Mouse (Mus musculus) spleen, postnatal 4 days (tissue): ENCODE data around the gene Spata48.

Experiments
- DNase-seq, 2 experiments: peaks; one replicate each; pipeline ENCODE4 v3.0.0; 2022; ENCODE audit warnings: low spot score in 2 of 2

Spata48 gene

DNA sequence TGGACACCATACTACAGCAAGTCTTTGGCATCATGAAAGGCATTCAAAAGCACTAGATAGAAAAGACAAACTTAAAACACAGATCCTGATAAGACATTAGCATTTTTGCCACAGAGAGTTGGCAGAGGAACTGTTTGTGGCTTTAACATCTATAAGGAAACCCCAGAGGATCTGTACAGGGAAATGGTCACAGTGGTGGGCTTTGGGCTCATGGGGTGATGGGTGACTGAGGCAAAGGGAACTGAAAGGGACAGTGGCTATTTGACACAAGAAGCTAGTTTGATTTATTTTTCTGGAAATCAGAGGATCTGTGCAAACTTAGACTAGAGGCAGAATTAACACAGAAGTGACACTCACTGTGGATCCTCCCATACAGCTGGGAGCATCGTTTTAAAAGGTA is 74.4 kb downstream of the Spata48 start:
- no peak for DNase-seq

DNA sequence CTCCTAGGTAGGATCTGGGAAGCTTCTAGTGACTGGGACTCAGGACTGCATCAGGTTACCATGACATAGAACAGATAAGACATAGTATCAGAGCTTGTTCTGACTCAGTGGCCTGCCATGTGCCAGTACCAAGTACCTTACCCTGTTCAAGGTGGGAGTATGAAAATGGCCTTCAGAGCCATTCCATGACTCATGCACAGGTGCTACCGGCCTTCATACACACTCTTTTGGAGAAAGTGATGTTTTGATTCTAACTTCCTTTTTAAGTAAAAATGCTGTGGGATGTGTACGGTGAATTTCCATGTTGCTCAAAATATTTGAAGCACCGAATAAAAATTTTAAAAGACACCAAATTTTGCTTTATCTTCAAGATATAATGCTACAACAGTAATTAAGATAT is 84.1 kb downstream of the Spata48 start:
- DNase-seq: no peak

DNA sequence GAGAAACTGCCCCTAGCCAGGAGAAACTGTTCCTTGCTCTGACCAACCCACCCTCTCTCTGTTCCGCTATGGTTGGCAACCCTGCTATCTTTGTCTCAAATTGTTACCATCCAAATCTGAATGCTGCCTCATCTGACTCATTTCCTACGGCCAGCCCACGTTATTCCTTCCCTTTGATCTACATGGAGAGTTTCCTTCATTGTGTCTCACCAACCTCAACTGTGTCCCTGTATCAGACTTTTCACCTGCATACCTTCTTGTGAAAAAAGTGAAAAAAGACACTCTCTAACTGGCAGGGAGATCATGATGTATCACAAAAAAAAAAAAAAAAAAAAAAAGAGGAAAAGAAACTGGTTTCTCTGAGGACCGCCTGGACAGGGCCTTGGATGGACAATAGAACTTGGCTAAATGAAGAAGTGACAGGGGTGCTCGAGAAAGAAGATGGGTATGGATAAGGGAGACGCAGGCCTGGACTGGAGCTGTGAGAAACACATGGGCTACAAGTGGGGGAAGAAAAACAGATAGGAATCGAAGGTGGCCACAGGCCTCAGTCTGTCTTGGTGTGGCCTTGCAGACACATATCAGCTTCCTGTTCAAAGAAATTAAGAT is 85.1 kb downstream of the Spata48 start:
- DNase-seq: no peak

DNA sequence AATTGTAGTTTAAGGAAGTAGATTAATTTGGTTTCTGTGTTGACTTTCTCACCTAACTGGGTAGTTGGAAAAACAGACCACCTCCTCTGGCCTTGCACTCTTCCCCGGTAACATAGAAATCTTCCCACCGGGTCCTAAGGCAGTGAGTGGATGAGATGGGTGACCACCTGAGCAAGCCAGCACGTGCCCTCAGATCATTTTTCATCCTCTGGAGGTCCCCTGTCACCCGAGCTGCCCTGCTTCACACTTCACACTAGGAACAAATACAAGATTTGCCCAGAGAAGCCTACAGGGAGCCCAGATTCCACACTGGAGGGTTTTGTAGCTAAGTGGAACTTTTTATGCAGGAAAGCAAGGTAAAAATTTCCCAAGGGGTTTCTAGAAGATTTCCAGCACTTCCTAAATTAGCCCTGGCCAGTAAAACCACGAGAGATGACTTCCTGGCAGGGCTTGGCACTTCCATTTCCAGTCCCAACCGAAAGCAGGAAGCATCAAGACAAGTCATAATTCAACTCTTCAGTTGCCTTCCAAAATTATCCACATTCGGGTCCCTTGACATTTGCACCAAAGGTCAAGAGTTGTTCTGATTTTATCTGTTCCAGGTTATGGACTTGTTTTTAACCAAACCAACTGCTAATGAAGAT is 85.8 kb downstream of the Spata48 start:
- DNase-seq: no peak

DNA sequence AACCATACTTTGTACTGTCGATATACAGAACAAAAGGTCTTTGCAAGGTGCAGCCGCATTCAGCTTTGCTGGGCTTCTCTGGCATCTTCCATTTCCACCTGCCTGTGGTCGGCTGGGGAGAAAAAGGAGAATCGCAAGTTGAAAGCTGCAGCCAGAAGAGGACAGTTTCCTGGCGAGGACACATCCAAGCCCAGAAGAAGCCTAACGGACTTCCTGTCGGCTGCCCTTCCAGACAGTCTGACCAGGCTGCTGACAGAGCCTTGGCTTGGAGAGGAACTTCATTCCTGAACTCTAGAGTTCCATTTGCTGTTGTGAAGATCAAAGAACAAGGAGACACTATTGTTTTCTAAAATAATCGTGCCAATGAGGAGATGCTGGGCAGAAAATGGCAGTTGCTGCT is 93.7 kb downstream of the Spata48 start:
- no peak for DNase-seq

DNA sequence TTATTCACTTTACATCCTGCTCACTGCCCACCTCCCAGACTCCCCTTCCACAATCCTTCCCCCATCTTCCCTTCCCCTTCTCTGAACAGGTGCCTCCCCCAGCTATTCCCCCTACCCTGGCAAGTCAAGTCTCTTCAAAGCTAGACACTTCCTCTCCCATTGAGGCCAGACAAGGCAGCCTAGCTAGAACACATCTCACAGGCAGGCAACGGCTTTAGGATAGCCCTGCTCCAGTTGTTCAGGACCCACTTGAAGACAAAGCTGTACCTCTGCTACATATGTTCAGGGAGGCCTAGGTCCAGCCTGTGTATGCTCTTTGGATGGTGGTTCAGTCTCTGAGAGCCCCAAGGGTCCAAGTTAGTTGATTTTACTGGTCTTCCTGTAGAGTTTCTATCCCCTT is 94.3 kb downstream of the Spata48 start:
- no peak for DNase-seq

DNA sequence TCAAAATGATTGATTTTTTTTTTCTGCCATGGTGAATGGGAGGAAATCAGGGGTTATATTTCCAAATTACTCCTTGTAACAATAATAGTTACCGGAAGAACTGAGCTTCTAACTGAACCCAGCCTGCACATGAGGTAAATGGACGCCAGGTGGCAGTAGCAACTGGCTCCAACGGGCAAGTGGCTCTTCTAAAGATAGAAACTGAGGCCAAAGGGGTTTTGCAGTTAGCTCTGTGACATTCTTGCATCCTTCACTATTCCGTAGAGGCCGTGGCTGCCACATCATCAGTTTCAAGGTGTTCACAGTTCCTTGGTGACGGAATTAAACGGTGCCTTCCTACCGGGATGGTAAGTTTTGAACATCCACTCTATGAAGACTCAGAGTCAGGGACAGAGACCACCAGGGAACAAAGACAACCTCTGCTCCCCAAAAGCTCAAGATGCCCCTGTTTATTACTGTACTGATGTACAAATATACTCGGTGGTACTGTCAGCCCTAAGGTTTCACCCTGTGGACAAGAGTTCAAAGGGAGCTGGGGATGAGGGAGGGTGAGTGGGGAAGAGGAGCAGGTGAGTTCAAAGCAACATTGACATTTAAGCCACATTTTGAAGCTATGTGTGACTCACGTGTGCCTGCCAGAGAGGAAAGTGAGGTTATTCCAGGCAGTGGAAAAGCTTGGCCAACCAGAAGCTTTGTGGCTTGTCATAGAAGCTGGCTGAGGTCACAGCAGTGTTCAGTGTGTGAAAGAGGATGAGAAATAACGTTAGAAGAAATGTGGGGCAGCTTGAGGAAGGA is 95.5 kb downstream of the Spata48 start:
- peak; percentile 81 to 90 for DNase-seq

DNA sequence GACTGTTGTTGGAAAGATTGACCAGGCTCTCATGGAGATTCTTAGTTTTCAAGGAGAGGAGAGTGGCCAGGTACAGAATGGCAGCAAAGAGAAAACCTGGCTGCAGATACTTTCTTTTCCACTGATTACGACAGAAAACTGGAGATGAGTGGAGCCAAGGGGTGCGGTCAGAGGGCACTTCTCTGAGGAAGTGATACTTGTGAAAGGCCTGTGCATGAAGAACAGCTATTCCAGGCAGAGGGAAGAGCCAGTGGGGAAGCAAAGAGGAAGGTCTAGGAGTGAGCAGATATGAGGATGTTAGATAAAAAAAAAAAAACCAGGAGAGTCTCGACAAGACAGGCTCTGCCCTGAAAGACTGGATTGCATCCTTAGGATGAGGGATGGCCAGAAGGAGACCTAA is 96.8 kb downstream of the Spata48 start:
- no peak for DNase-seq

DNA sequence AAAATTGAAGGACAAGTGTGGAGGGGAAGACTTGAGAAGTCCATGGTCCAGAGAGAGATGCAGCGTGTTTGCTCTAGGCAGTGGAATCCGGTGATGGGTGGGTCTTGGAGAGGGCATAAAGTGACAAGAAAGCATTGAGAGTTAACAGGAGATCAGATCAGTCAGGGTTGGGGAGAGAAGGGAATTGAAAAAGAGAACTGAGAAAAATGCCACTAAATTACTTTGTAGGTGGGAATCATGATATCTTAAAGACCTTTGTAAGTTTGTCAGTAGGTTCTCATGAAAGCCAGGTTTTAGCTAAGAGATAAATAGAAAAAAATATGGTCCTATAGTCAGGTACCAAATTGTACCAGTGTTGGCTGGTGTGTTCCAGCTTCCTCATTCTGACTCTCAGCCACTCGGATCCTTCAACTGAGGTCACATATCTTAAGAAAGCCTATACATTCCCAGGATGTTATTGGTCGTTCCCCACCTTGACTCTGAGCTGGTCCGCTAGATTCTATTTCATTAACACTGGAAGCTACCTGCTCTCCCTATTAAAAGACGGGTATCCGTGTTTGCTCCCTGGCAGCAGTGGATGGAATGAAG is 97.3 kb downstream of the Spata48 start:
- DNase-seq: no peak

DNA sequence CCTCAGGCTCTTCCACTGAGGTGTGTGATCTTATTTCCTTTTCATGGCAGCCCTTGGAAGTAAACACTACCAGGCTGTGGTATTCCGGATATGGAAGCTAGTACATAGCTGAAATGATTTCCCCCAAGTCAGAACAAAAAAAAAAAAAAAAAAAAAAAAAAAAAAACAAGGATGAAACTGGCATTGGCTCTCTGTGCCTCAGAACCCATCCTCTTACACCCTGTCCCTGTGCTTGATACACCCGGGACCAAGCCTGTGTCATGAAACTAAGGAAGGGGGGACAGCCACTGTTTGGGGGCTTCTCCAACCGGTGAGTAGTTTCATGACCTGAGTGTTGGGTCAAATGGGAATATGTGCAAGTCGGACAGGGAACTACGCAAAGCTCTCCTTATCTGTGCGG is 99.2 kb downstream of the Spata48 start:
- DNase-seq: no peak

DNA sequence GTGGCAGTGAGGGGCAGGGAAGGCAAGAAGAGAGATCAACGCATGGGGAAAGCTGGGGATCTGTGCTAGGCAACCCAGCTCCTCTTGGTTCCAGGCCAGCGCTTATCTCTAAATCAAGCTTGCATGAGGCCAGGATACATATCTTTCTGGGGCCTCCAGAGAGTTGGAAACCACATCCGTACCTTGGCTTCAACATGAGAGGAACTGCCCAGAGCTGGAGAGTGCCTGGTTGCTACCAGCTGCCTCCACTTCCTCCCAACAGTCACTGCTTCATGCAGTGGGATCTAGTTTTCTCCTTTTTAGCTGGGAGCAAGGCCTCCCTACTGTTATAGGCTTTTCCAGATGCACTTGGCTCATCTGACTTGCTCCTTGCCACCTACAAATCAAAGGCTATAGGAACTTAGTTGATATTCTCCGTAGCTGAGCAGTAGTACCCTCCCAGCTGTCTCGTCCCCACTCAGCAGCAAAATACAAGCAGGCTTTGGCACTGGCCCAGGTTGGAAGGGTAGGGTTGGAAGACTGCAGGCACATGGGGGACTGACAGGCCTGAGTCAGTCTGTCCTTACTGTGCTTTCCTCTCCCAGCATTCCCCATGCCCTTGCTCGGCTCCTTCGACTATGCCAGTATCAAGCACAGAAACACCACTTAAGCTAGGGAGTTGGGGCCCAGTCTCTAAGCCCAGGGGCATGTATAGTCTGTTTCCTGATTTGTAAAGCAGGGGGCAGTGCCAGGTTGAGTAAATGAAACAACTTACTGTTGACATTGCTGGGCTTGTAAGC is 102.6 kb downstream of the Spata48 start:
- peak; percentile 42 to 71 for DNase-seq
